Mouse (Mus musculus): ENCODE results near the gene Grik4.
"Not testable (repeated sequence)": the region's sequence is repeated elsewhere in the genome, so short reads cannot be mapped to it uniquely, and the experiment has no call there.

Gene Grik4

GRCm38 (mm10) chr9:42943781-42944535 lies at the start of gene Grik4:
Gene Grik4, minus strand, starts transcription at chr9:42944493.
- DNase-seq (ENCODE audit: low spot score) = no peak

GRCm38 (mm10) chr9:42993659-42994058 lies 49.4 kb upstream of the Grik4 start:
- DNase-seq (ENCODE audit: low spot score) = no peak

GRCm38 (mm10) chr9:42987988-42988387 lies 43.7 kb upstream of the Grik4 start:
- DNase-seq (ENCODE audit: low spot score) = no peak

DNA sequence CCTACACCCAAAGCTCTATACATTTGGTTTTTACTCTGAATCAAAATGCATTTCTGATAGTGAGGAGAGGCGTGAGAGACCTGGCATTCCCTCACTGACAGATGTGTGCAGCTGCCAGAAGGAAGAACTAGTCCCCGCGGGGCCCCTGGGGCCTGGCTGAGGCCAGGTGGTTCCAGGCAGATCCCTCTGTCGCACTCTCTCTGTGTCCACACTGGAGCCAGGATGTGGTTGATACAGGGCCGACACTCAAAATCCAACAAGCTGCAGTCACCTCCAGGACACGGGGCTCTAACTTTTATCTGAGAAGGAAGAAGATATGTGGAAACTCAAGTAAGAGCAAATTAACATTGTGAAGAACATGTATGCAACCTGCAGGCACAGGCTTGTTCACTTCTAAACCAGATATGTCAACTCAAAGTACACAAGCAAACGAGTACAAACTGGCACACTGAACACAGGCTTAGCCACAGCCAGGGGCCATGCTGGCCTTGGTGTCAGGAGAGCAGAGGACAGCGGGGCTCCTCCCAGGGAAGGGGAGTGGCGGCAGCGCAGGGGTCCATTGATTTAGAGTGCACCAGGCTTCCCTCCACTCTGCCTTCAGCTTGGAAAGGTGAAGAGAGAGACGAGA lies 24.7 kb upstream of the Grik4 start:
- no peak for DNase-seq (ENCODE audit: low spot score)

DNA sequence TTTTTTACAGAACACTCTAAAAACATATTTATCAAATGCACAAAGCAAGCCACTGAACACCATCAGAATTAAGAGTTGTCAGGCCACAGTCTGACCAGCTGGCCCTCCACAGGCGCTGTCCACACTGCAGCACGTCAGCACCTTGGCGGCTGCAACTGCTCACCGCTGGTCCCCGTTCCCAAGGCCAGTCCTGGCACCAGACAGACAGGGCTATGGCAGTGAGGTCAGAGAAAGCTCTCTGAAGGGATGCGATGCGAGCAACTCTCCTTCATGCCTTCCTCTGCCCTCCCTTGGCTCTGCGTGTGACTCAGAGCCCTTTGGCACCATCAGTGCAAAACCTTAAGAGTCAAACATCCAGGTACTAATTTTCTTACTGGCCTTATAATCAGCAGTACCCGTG lies 23.4 kb upstream of the Grik4 start:
- DNase-seq (ENCODE audit: low spot score) = no peak

- DNase-seq (ENCODE audit: low spot score) = not testable (repeated sequence)
These were observed 20.5 kb upstream of the Grik4 start for GRCm38 (mm10) chr9:42964809-42965208.

DNA sequence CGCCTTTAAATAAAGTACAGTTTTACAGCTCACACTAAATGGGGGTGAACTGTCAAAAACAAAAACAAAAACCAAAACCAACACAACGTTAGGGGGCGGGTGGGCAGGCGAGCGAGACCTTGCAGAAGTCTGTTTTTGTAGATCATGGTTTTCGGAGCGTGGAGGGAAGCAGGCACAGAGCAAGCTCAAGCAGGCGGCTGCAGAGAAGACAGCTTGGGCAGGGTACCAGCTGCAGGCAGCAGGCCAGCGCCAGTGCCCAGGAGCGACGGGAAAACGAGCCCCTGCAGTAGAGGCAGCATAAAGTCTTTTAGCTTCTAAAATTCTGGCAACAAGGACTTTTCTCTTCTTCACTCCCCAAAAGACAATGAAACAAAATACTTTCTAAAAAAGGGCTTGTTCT lies 20.1 kb upstream of the Grik4 start:
- DNase-seq (ENCODE audit: low spot score) = no peak

DNA sequence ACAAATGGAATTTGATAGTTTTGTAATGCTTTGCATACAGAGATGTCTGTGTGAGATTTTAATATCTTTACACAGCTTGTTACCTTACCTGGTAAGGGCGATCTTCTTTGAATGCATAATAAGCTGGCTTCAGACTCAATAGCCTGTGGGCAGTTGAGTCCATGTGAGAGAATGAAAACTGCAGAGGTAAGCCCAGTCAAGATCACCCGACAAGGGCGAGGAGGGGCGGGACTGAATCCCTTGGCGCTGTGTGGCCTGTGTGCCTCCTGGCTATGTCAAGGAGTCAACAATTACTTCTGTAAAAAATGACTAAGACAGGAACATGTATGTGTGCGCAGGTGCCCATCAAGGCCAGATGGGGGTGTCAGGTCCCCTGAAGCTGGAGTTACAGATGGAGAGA lies 18.2 kb upstream of the Grik4 start:
- no peak for DNase-seq (ENCODE audit: low spot score)

- DNase-seq (ENCODE audit: low spot score) = no peak
These were observed 14.1 kb upstream of the Grik4 start for GRCm38 (mm10) chr9:42958401-42958800.

DNA sequence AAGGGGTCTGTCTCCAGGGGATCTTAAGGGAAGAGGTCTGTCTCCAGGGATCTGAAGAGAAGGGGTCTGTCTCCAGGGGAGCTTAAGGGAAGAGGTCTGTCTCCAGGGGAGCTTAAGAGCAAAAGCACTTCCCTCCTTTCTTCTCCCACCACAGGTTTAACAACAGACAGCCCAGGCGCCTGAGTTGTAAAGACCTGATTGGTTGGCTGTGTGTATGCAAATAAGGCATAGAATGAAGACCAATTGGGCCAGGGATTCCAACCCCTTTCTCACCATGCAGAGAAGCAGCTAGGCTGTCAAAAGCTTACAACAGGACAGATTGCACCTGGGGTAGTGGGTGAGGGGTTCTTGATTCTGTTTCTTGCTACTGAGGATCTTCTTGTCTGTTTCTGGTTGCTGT lies 4.1 kb upstream of the Grik4 start:
- DNase-seq (ENCODE audit: low spot score) = no peak

DNA sequence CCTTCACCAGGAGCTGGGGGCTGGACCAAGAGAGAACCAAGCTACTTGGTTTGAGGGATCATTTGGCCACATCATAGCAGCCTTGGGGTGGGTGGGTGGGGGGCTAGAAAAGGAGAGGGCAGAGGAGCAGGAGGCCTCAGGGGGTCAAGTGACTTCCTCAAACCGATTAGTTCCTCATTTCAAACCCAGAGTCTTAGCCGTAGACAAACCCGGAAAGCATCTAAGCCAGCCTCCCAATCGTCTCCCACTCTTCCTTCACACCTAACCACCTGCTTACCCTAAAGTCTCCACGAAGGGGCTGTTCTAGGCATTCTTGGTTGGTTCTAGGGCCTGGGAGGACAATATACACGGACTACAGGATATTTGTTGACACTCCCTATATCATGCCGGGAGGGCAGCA lies 881 bp upstream of the Grik4 start:
- DNase-seq (ENCODE audit: low spot score) = no peak

DNA sequence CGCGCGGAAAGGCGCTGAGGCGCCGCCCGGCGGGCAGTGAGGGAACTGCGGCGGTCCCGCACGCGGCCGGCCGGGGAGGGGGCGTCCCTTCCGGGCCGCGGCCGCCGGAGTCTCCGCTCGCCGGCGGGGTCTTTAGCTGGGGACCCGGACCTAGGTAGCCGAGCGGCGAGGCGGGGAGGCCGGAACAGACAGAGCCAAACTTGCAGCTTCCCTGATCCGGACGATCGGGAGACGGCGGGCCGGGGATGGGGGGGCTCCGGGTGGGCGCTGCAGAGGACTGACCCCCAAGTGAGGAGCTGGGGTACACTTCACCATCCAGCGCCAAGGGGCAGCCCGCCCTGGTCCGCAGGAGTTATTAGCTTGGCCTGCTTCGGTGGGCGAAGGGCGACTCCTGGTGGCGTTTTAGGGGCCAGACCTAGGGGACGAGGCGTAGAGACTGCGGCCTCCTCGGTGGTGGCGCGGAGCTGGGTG lies 278 bp upstream of the Grik4 start:
- DNase-seq (ENCODE audit: low spot score) = peak; percentile 81

GRCm38 (mm10) chr9:42943057-42943529 lies 1.2 kb downstream of the Grik4 start:
- no peak for DNase-seq (ENCODE audit: low spot score)

DNA sequence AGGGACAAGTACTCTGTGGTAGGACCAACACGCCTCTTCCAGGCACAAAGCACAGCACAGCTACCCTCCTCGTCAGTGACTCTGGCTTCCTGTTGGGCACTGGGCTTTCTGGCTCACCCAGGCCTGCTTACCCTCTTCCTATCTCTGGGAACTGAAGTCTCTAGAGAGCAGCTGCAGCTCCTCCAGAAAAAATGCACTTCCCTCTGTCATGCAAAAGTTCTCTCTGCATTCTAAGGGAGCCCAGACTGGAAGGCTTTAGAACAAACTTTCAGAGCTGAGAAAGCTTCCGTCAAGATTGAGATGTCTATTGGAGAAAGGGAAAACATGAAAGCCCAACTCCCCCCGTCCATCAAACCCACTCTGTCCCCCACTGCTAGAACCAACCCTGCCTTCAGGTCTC lies 2.1 kb downstream of the Grik4 start:
- DNase-seq (ENCODE audit: low spot score) = no peak

DNA sequence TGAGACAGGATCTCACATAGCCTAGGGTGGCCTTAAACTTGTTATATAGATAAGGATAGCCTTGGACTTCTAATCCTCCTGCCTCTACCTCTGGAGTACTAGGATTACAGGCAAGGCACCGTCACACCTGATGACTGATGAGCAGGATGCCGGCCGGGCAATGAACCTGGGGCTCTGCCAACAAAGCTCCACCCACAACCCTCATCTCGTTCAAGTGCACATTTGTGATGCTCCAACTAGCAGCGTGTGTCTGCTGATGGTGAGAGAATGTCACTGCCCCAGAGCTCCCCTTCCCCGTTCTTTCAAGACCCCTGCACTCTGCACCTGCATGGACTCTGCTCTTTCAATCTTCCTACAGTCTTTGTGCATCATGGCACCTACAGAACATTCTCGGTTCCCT lies 12.1 kb downstream of the Grik4 start:
- no peak for DNase-seq (ENCODE audit: low spot score)

DNA sequence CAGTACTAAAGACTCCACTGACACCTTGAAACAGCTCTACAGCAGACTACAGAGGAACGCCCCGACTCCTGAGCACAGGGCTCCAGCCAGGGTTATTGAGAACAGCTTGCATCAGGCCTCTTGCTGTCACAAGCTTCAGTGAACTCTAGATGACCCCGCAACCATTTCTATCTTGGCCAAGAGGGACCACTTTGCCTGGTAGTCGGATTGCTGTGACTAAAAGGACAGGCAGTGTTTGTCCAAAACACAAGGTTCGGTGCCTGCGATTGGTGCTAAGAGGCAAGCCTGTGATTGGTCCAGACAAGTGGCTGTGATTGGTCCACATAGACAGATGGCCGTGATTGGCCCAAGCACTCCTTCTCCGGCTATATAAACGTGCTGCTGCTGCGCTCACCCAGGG lies 16.8 kb downstream of the Grik4 start:
- DNase-seq (ENCODE audit: low spot score) = no peak

- DNase-seq (ENCODE audit: low spot score) = no peak
These were observed 17.7 kb downstream of the Grik4 start for GRCm38 (mm10) chr9:42926564-42926963.

DNA sequence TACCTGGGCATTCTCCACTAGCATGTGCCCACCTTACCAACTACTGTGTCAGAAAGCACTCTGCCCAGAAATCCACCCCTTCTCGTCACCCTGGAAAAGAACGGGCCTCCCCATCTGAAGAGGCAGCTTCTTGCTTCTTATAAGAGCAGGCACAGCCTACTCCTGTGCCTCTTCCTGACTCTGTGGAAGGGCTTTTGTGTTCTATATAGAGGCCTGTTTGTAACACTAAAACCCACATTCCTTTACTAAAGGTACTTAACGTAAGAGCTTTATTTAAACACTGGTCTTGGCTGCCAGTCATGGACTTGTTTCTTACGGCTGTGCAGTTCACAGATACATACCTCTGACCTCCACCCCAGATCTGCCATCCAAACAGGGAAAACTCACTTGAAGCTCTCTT lies 22.5 kb downstream of the Grik4 start:
- DNase-seq (ENCODE audit: low spot score) = no peak

GRCm38 (mm10) chr9:42920190-42920589 lies 24.1 kb downstream of the Grik4 start:
- no peak for DNase-seq (ENCODE audit: low spot score)

DNA sequence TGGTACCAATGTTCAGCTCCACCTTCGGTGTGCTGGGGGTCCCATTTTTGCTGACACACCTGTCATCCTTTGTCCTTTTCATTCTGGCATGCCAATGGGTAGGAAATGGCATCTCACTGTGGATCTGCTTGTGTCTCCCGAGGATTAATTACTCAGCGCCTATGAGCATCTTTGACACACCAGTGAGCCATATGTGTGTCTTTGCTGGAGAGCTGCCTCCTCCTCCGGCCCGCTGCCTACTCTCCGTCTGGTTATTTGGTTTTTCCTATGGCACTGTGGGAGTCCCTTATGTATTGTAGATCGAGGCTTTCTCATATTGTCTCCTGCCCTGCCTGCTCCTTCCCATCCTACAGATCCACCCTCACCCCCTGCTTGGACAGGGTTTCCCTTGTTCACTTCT lies 26.4 kb downstream of the Grik4 start:
- DNase-seq (ENCODE audit: low spot score) = no peak

GRCm38 (mm10) chr9:42913201-42913600 lies 31.1 kb downstream of the Grik4 start:
- DNase-seq (ENCODE audit: low spot score) = no peak

DNA sequence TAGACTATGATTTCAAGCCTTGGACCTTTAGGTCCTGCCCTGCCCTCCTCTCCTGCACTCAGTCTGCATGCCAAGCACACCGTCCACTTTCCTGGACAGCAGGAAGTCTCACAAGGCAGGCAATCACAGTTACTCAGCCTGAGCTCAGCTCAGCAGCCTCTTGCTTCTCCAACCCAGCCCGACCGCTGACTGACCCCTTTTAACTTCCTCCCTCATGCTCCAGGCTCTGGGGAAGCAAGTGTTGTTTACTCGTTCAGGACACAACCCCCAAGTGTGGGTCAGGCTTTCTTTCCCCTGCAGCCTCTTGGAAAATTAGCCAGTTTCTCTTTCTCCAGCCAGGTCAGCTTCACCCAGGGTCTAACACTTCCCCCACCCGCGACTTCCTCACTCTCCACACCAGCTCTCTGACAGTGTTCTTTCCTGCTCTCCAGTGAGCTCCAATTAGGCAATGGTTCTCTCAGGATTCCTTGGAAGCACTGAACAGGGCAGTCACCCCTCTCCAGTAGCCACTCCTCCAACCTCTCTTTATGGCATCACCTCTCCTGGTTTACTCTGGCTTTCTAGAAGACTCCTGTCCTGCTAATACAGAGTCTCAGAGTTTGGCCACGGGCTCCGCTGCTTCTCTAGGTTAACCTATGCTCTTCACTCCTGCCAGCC lies 35.5 kb downstream of the Grik4 start:
- peak; percentile 27 for DNase-seq (ENCODE audit: low spot score)

DNA sequence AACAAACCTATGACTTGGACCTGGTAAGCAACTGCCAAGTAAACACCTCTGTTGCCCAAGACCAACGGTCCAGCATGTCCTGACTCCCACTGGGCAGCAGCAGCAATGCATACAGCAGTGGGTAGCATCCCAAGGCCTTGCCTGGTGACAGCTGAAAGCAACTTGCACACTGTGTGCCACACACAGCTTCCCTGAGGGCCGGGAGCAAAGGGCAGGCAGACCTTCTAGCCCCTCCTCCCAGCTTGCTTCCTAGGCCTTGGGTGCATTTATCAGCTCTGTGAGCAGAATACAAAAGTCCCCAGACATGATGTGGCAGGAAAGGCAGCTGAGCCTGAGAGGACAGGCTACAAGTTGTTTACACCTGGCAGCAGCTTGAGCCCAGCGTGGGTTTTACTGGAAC lies 37.3 kb downstream of the Grik4 start:
- DNase-seq (ENCODE audit: low spot score) = no peak
